Mouse (Mus musculus): Measurements from ENCODE around the gene Eci1. TPM values are rescaled to one million over a fixed set of nuclear protein-coding genes. Genes with fewer than 3 reads are reported as not detected.
"Not testable (repeated sequence)": the region's sequence is repeated elsewhere in the genome, so short reads cannot be mapped to it uniquely, and the experiment has no call there.

Eci1 gene
- total and polyA plus RNA-seq, 2 experiments from 2014 or later, result 26.6 to 31.0 TPM

- Histone ChIP-seq H3K9ac (replicated peaks; ENCODE audit: low read length, poor library complexity, severe bottlenecking) (no peak overlapping the region), H3K4me3 (ENCODE audit: low read depth, low read length) (no peak overlapping the region), H3K27me3 (ENCODE audit: insufficient read depth, low read length) (no peaks in the 10 kb centered on the region), H3K4me2 (ENCODE audit: low read depth, low read length, poor library complexity, severe bottlenecking) (peak overlapping the region; percentile 85; the same call in 1 of the 2 replicates), H3K4me1 (ENCODE audit: insufficient read depth, low read length) (peaks cover 9% of the 10 kb centered on the region; the same call in 1 of the 2 replicates), H3K9me3 (ENCODE audit: low read length) (no peaks in the 10 kb centered on the region), H3K36me3 (ENCODE audit: insufficient read depth, low read length) (peaks cover 16% of the 10 kb centered on the region), H3K27ac (ENCODE audit: low read depth, low read length) (no peak overlapping the region)
- TF ChIP-seq CTCF (IDR thresholded peaks at IDR 0.05), result no peak
- DNase-seq (ENCODE audit: low spot score) (no peak), ATAC-seq (ENCODE audit: low FRiP score) (no peak)
- WGBS, result 95% methylated on average over 2 of the region's 2 CpGs
Observed at GRCm38 (mm10) chr17:24453372-24453771, 26.9 kb downstream of the Eci1 start.

- Histone ChIP-seq H3K36me3 (ENCODE audit: insufficient read depth, low read length) (peaks cover 7% of the 10 kb centered on the region), H3K9me3 (ENCODE audit: low read length) (no peaks in the 10 kb centered on the region), H3K27me3 (ENCODE audit: insufficient read depth, low read length) (no peaks in the 10 kb centered on the region), H3K9ac (replicated peaks; ENCODE audit: low read length, poor library complexity, severe bottlenecking) (peak overlapping the region; percentile 94), H3K4me1 (ENCODE audit: insufficient read depth, low read length) (peaks cover 9% of the 10 kb centered on the region; the same call in 1 of the 2 replicates), H3K27ac (ENCODE audit: low read depth, low read length) (peak overlapping the region; percentile 92), H3K4me2 (ENCODE audit: low read depth, low read length, poor library complexity, severe bottlenecking) (peak overlapping the region; percentile 85), H3K4me3 (ENCODE audit: low read depth, low read length) (peak overlapping the region; percentile 86)
- ATAC-seq (ENCODE audit: low FRiP score) (no peak), DNase-seq (ENCODE audit: low spot score) (no peak)
- 6% methylated on average over 14 of the region's 14 CpGs for WGBS
- no peak for TF ChIP-seq CTCF (IDR thresholded peaks at IDR 0.05)
Observed at GRCm38 (mm10) chr17:24454218-24454755, 27.8 kb downstream of the Eci1 start.

GRCm38 (mm10) chr17:24454756-24455522 is 28.5 kb downstream of the Eci1 start:
- WGBS, result under 1% methylated on average over 61 of the region's 67 CpGs
- peak; percentile 51 for TF ChIP-seq CTCF (IDR thresholded peaks at IDR 0.05)

GRCm38 (mm10) chr17:24455523-24456206 is 29.2 kb downstream of the Eci1 start:
- H3K27ac ChIP-seq (ENCODE audit: low read depth, low read length), result not testable (repeated sequence)

More at GRCm38 (mm10) chr17:24454756-24455522, 28.5 kb downstream of the Eci1 start:
- Histone ChIP-seq H3K4me2 (ENCODE audit: low read depth, low read length, poor library complexity, severe bottlenecking) (peak overlapping the region; percentile 85), H3K9me3 (ENCODE audit: low read length) (no peaks in the 10 kb centered on the region), H3K27ac (ENCODE audit: low read depth, low read length) (peak overlapping the region; percentile 92), H3K9ac (replicated peaks; ENCODE audit: low read length, poor library complexity, severe bottlenecking) (peak overlapping the region; percentile 94), H3K4me1 (ENCODE audit: insufficient read depth, low read length) (peaks cover 9% of the 10 kb centered on the region; the same call in 1 of the 2 replicates), H3K27me3 (ENCODE audit: insufficient read depth, low read length) (no peaks in the 10 kb centered on the region), H3K4me3 (ENCODE audit: low read depth, low read length) (peak overlapping the region; percentile 86), H3K36me3 (ENCODE audit: insufficient read depth, low read length) (peaks cover under 1% of the 10 kb centered on the region)
- peak; percentile 96 for ATAC-seq (ENCODE audit: low FRiP score)
- peak; percentile 99 for DNase-seq (ENCODE audit: low spot score)

GRCm38 (mm10) chr17:24461580-24461979 is 35.1 kb downstream of the Eci1 start:
- Histone ChIP-seq H3K4me1 (ENCODE audit: insufficient read depth, low read length) (no peaks in the 10 kb centered on the region), H3K27ac (ENCODE audit: low read depth, low read length) (no peak overlapping the region), H3K9ac (replicated peaks; ENCODE audit: low read length, poor library complexity, severe bottlenecking) (no peak overlapping the region), H3K9me3 (ENCODE audit: low read length) (no peaks in the 10 kb centered on the region), H3K4me3 (ENCODE audit: low read depth, low read length) (no peak overlapping the region), H3K27me3 (ENCODE audit: insufficient read depth, low read length) (no peaks in the 10 kb centered on the region), H3K36me3 (ENCODE audit: insufficient read depth, low read length) (no peaks in the 10 kb centered on the region), H3K4me2 (ENCODE audit: low read depth, low read length, poor library complexity, severe bottlenecking) (no peak overlapping the region)
- WGBS, result 62% methylated on average over 2 of the region's 2 CpGs
- TF ChIP-seq CTCF (IDR thresholded peaks at IDR 0.05), result peak; percentile 56
- peak; percentile 42 for DNase-seq (ENCODE audit: low spot score)
- ATAC-seq (ENCODE audit: low FRiP score), result no peak

More at GRCm38 (mm10) chr17:24455523-24456206, 29.2 kb downstream of the Eci1 start:
- ATAC-seq (ENCODE audit: low FRiP score), result 0 out of 2 replicates have a peak, but pooled peaks have one; percentile 1
- Histone ChIP-seq H3K4me3 (ENCODE audit: low read depth, low read length) (peak overlapping the region; percentile 86; the same call in 1 of the 2 replicates), H3K4me2 (ENCODE audit: low read depth, low read length, poor library complexity, severe bottlenecking) (0 out of 2 replicates have a peak overlapping the region, but pooled peaks have one; percentile 24)
- DNase-seq (ENCODE audit: low spot score); H3K36me3 ChIP-seq (ENCODE audit: insufficient read depth, low read length); H3K27me3 ChIP-seq (ENCODE audit: insufficient read depth, low read length); H3K9me3 ChIP-seq (ENCODE audit: low read length); H3K4me1 ChIP-seq (ENCODE audit: insufficient read depth, low read length); H3K9ac ChIP-seq (replicated peaks; ENCODE audit: low read length, poor library complexity, severe bottlenecking): not testable (repeated sequence)
- TF ChIP-seq CTCF (IDR thresholded peaks at IDR 0.05), result peak; percentile 25; the same call in 1 of the 2 replicates
- WGBS, result 52% methylated on average over 10 of the region's 10 CpGs
